In genomic region chr19:5723934-5724548, GRCm38 (mm10) we compare ENCODE assay signal across 10 mouse cellular contexts. TPM values are rescaled to one million over a fixed set of nuclear protein-coding genes. Genes with fewer than 3 reads are reported as not detected.
DNase-seq lines count a peak whose midpoint lies in the region; ATAC-seq and TF ChIP-seq lines count a peak whose summit lies in the region.
"Had no signal": no experiment of that assay in that cellular context is flagged by ENCODE, and none has a peak within 500 bp of the region (broad histone marks: within the 10 kb centered on the region; RNA-seq: fewer than 3 reads in every experiment).

No protein-coding gene starts in this region.

- H3K4me3 ChIP-seq in heart, embryonic 15.5 days, result peak overlapping the region; percentile 78
- peak overlapping the region; percentile 77 for H3K4me3 ChIP-seq in G1E (ENCODE audit: low read depth, low read length)
- H3K4me3 ChIP-seq in embryonic facial prominence, embryonic 15.5 days (replicated peaks), result peak overlapping the region; percentile 72; the same call in 1 of the 2 replicates
- no peak overlapping the region for H3K4me3 ChIP-seq in liver, adult 2 months (ENCODE audit: insufficient read depth, low read depth, low read length)

- no peak for TF ChIP-seq CTCF in G1E (IDR thresholded peaks at IDR 0.05; ENCODE audit: low read depth, low read length)
- no peak for TF ChIP-seq CTCF in liver, adult 2 months (IDR thresholded peaks at IDR 0.05; ENCODE audit: low read depth, low read length)

- intact Hi-C loops in heart, postnatal 25 days (cut with DNase I), result no loop called here

- no peak for ATAC-seq in heart, embryonic 15.5 days (replicated peaks; ENCODE audit: insufficient number of reproducible peaks, insufficient read depth, low FRiP score, low read depth)
- no peak for ATAC-seq in G1E (ENCODE audit: extremely low read depth, insufficient number of reproducible peaks, low FRiP score, poor library complexity, severe bottlenecking)
- ATAC-seq in embryonic facial prominence, embryonic 15.5 days (ENCODE audit: insufficient number of reproducible peaks, low FRiP score, low TSS enrichment, low read depth), result no peak

- TF ChIP-seq POLR2A in liver, adult 2 months (IDR thresholded peaks at IDR 0.05; ENCODE audit: extremely low read depth, insufficient read depth, low read length), result no peak

- DNase-seq in heart, postnatal 25 days (ENCODE audit: low spot score), result no peak
- DNase-seq in G1E (ENCODE audit: low spot score), result no peak
- no peak for DNase-seq in liver, adult 2 months (ENCODE audit: extremely low read depth, low read depth, low spot score)
- no peak for DNase-seq in right cerebral cortex, postnatal 25 days
- DNase-seq in Muller cell, postnatal 12 days (ENCODE audit: inconsistent ontology term), result no peak
- DNase-seq in right cerebral cortex, adult 18-20 months, result no peak

- peaks cover 41% of the 10 kb centered on the region for H3K36me3 ChIP-seq in heart, embryonic 15.5 days
- peaks cover 63% of the 10 kb centered on the region for H3K36me3 ChIP-seq in G1E (replicated peaks)
- H3K36me3 ChIP-seq in embryonic facial prominence, embryonic 15.5 days, result peaks cover 47% of the 10 kb centered on the region
- peaks cover 2% of the 10 kb centered on the region; the same call in 1 of the 2 replicates for H3K36me3 ChIP-seq in liver, adult 2 months (ENCODE audit: control insufficient read depth, insufficient read depth, low read length)

- H3K9ac ChIP-seq in heart, embryonic 15.5 days, result peak overlapping the region; percentile 72
- H3K9ac ChIP-seq in embryonic facial prominence, embryonic 15.5 days, result no peak overlapping the region
- 0 out of 2 replicates have a peak overlapping the region, but pooled peaks have one; percentile 0 for H3K9ac ChIP-seq in liver, adult 2 months (ENCODE audit: low read depth, low read length)

- H3K27me3 ChIP-seq in heart, embryonic 15.5 days, result no peaks in the 10 kb centered on the region
- no peaks in the 10 kb centered on the region for H3K27me3 ChIP-seq in G1E (ENCODE audit: insufficient read depth, low read length)
- no peaks in the 10 kb centered on the region for H3K27me3 ChIP-seq in embryonic facial prominence, embryonic 15.5 days
- H3K27me3 ChIP-seq in liver, adult 2 months (ENCODE audit: control insufficient read depth, insufficient read depth, low read length), result no peaks in the 10 kb centered on the region

- peak overlapping the region; percentile 93 for H3K27ac ChIP-seq in heart, embryonic 15.5 days
- no peak overlapping the region for H3K27ac ChIP-seq in embryonic facial prominence, embryonic 15.5 days (replicated peaks)
- H3K27ac ChIP-seq in liver, adult 2 months (replicated peaks; ENCODE audit: insufficient read depth, low read depth, low read length), result peak overlapping the region; percentile 77
- H3K27ac ChIP-seq: left cerebral cortex, adult 2 months had no signal

- 32% methylated on average over 4 of the region's 4 CpGs for WGBS in heart, embryonic 15.5 days
- 64% methylated on average over 4 of the region's 4 CpGs for WGBS in embryonic facial prominence, embryonic 15.5 days
- WGBS in liver, adult 2 months, result 65% methylated on average over 4 of the region's 4 CpGs

- H3K4me1 ChIP-seq in heart, embryonic 15.5 days (replicated peaks), result peaks cover 56% of the 10 kb centered on the region
- peaks cover 88% of the 10 kb centered on the region for H3K4me1 ChIP-seq in G1E (ENCODE audit: insufficient read depth, low read depth, low read length)
- H3K4me1 ChIP-seq in embryonic facial prominence, embryonic 15.5 days, result peaks cover 50% of the 10 kb centered on the region
- peaks cover 14% of the 10 kb centered on the region for H3K4me1 ChIP-seq in liver, adult 2 months (ENCODE audit: control insufficient read depth, insufficient read depth, low read length)

- H3K79me2 ChIP-seq in liver, adult 2 months (ENCODE audit: control insufficient read depth, insufficient read depth, low read length), result no peaks in the 10 kb centered on the region; the same call in 1 of the 2 replicates

- H3K9me3 ChIP-seq in heart, embryonic 15.5 days (replicated peaks), result no peaks in the 10 kb centered on the region
- no peaks in the 10 kb centered on the region for H3K9me3 ChIP-seq in G1E (replicated peaks)
- H3K9me3 ChIP-seq in embryonic facial prominence, embryonic 15.5 days (replicated peaks), result no peaks in the 10 kb centered on the region

- peak overlapping the region; percentile 84 for H3K4me2 ChIP-seq in heart, embryonic 15.5 days
- peak overlapping the region; percentile 96 for H3K4me2 ChIP-seq in embryonic facial prominence, embryonic 15.5 days (replicated peaks)

RNA-seq across cellular contexts. Expression of gene Ehbp1l1, which starts 2.1 kb away (rescaled TPM):
- 82.6 and 84.3 TPM in 2 replicates for polyA plus RNA-seq in heart, embryonic 15.5 days (2015; fragmentation: Nextera tagmentation; extraction: Ambion mirVana)
- total RNA-seq in heart, postnatal 25 days (2021), result 100 to 1,000 TPM; 140 to 149 TPM
- 20.8 and 34.1 TPM in 2 replicates for total RNA-seq in G1E (2014; fragmentation: Nextera tagmentation)
- total RNA-seq in G1E (2017), result 45.5 and 45.7 TPM in 2 replicates
- polyA plus RNA-seq in G1E (2012), result 85.9 and 88.3 TPM in 2 replicates
- polyA plus RNA-seq in embryonic facial prominence, embryonic 15.5 days (2015; fragmentation: Nextera tagmentation; extraction: Ambion mirVana), result 32.4 and 35.9 TPM in 2 replicates
- 5.1 and 5.8 TPM in 2 replicates for total RNA-seq in liver, adult 2 months (2014; rRNA removed)
- 5.3 and 8.3 TPM in 2 replicates for polyA plus RNA-seq in liver, adult 2 months (2012; rRNA removed)

RNA-seq across cellular contexts. Expression of gene Fam89b, which starts 5.4 kb away (rescaled TPM):
- polyA plus RNA-seq in heart, embryonic 15.5 days (2015; fragmentation: Nextera tagmentation; extraction: Ambion mirVana), result 68.1 and 82.4 TPM in 2 replicates
- total RNA-seq in heart, postnatal 25 days (2021), result 10 to 100 TPM; 29.5 to 31.5 TPM
- total RNA-seq in G1E (2014; fragmentation: Nextera tagmentation) (20.0 and 23.4 TPM in 2 replicates), G1E (2017) (21.9 and 27.8 TPM in 2 replicates)
- 56.7 and 58.5 TPM in 2 replicates for polyA plus RNA-seq in G1E (2012)
- polyA plus RNA-seq in embryonic facial prominence, embryonic 15.5 days (2015; fragmentation: Nextera tagmentation; extraction: Ambion mirVana), result 110 and 111 TPM in 2 replicates
- 6.8 and 9.9 TPM in 2 replicates for total RNA-seq in liver, adult 2 months (2014; rRNA removed)
- polyA plus RNA-seq in liver, adult 2 months (2012; rRNA removed), result 51.7 and 56.6 TPM in 2 replicates

RNA-seq across cellular contexts. Expression of gene Ltbp3, which starts 16.7 kb away (rescaled TPM):
- polyA plus RNA-seq in heart, embryonic 15.5 days (2015; fragmentation: Nextera tagmentation; extraction: Ambion mirVana), result 26.6 and 43.3 TPM in 2 replicates
- 10 to 100 TPM; 36.6 to 37.2 TPM for total RNA-seq in heart, postnatal 25 days (2021)
- total RNA-seq in G1E (2014; fragmentation: Nextera tagmentation), result not detected in 2 replicates
- 0.17 and 0.22 TPM in 2 replicates for total RNA-seq in G1E (2017)
- polyA plus RNA-seq in G1E (2012), result 0.13 TPM in 1 of 2 replicates, not detected in the other
- polyA plus RNA-seq in embryonic facial prominence, embryonic 15.5 days (2015; fragmentation: Nextera tagmentation; extraction: Ambion mirVana), result 52.5 and 53.5 TPM in 2 replicates
- 1.2 and 2.1 TPM in 2 replicates for total RNA-seq in liver, adult 2 months (2014; rRNA removed)
- 3.4 and 3.6 TPM in 2 replicates for polyA plus RNA-seq in liver, adult 2 months (2012; rRNA removed)

RNA-seq across cellular contexts. Expression of gene Kcnk7, which starts 19.9 kb away (rescaled TPM):
- 0.40 TPM in 1 of 2 replicates, not detected in the other for polyA plus RNA-seq in heart, embryonic 15.5 days (2015; fragmentation: Nextera tagmentation; extraction: Ambion mirVana)
- not detected for total RNA-seq in heart, postnatal 25 days (2021)
- total RNA-seq in G1E (2014; fragmentation: Nextera tagmentation) (not detected in 2 replicates), G1E (2017) (not detected in 2 replicates)
- 0.07 and 0.10 TPM in 2 replicates for polyA plus RNA-seq in G1E (2012)
- 3.8 TPM in 2 replicates for polyA plus RNA-seq in embryonic facial prominence, embryonic 15.5 days (2015; fragmentation: Nextera tagmentation; extraction: Ambion mirVana)
- total RNA-seq in liver, adult 2 months (2014; rRNA removed), result not detected in 2 replicates
- polyA plus RNA-seq in liver, adult 2 months (2012; rRNA removed), result 0.09 TPM in 1 of 2 replicates, not detected in the other
- total RNA-seq: gastrocnemius, postnatal 14 days; left cerebral cortex, adult 2 months had no signal

RNA-seq across cellular contexts. Expression of gene Pcnx3, which starts 35.3 kb away (rescaled TPM):
- polyA plus RNA-seq in heart, embryonic 15.5 days (2015; fragmentation: Nextera tagmentation; extraction: Ambion mirVana), result 8.9 and 14.2 TPM in 2 replicates
- total RNA-seq in heart, postnatal 25 days (2021), result 10 to 100 TPM; 17.8 to 18.0 TPM
- total RNA-seq in G1E (2014; fragmentation: Nextera tagmentation) (50.7 and 51.0 TPM in 2 replicates), G1E (2017) (13.6 and 16.1 TPM in 2 replicates)
- 178 and 200 TPM in 2 replicates for polyA plus RNA-seq in G1E (2012)
- 24.6 and 26.6 TPM in 2 replicates for polyA plus RNA-seq in embryonic facial prominence, embryonic 15.5 days (2015; fragmentation: Nextera tagmentation; extraction: Ambion mirVana)
- total RNA-seq in liver, adult 2 months (2014; rRNA removed), result 7.6 and 14.0 TPM in 2 replicates
- polyA plus RNA-seq in liver, adult 2 months (2012; rRNA removed), result 44.8 and 63.8 TPM in 2 replicates
